Mouse (Mus musculus) neural tube, embryonic 12.5 days (tissue): ENCODE measurements around the gene C87436. TPM values are rescaled to one million over a fixed set of nuclear protein-coding genes. Genes with fewer than 3 reads are reported as not detected.
"Not testable (repeated sequence)": the region's sequence is repeated elsewhere in the genome, so short reads cannot be mapped to it uniquely, and the experiment has no call there.

ENCODE experiments used
- ATAC-seq: fragments of 200-750 bp; cut with Nextera tagmentation; 2 replicates; pipeline ENCODE4 v1.8.0; 2017; ENCODE audit warnings: low read depth, mild to moderate bottlenecking, moderate TSS enrichment, moderate library complexity; ENCODE audit not compliant: low FRiP score
- H3K27ac ChIP-seq: fragments of 300-500 bp; sonication (generic); 2 replicates; pipeline ENCODE4 v1.5.1; 2016
- H3K27me3 ChIP-seq: fragments of 300-500 bp; sonication (generic); replicated peaks from 2 replicates; pipeline ENCODE4 v1.6.1; 2016; ENCODE audit warnings: mild to moderate bottlenecking
- H3K36me3 ChIP-seq: fragments of 300-500 bp; sonication (generic); 2 replicates; pipeline ENCODE4 v1.6.1; 2016; ENCODE audit warnings: mild to moderate bottlenecking
- H3K4me1 ChIP-seq: fragments of 300-500 bp; sonication (generic); 2 replicates; pipeline ENCODE4 v1.6.1; 2016
- H3K4me2 ChIP-seq: fragments of 300-500 bp; sonication (generic); replicated peaks from 2 replicates; pipeline ENCODE4 v1.6.1; 2016; ENCODE audit warnings: mild to moderate bottlenecking
- H3K4me3 ChIP-seq: fragments of 300-500 bp; sonication (generic); 2 replicates; pipeline ENCODE4 v1.5.1; 2016
- H3K9ac ChIP-seq: fragments of 300-500 bp; sonication (generic); 2 replicates; pipeline ENCODE4 v1.6.1; 2016; ENCODE audit warnings: mild to moderate bottlenecking
- H3K9me3 ChIP-seq: fragments of 300-500 bp; sonication (generic); 2 replicates; pipeline ENCODE4 v1.6.1; 2016; ENCODE audit warnings: mild to moderate bottlenecking
- WGBS: fragments of 180-500 bp; shearing (Covaris S2); methylation state at CpG from one replicate; pipeline ENCODE4 v1.1.7; 2016; 5-methylcytosine and 5-hydroxymethylcytosine counted together
- polyA plus RNA-seq: library from polyadenylated mRNA; unstranded; fragments of >200 nt; fragmentation: Nextera tagmentation; extraction: Ambion mirVana; gene quantifications from 2 replicates; pipeline ENCODE4 v1.2.1, GENCODE M21; 2016

Gene C87436
- polyA plus RNA-seq, 1 experiment from 2014 or later, result 25.1 TPM

GRCm38 (mm10) chr6:86489945-86490344 lies 51.8 kb downstream of the C87436 start:
- no peaks in the 10 kb centered on the region for H3K9me3 ChIP-seq
- no peak overlapping the region for H3K9ac ChIP-seq
- no peaks in the 10 kb centered on the region for H3K36me3 ChIP-seq
- H3K4me1 ChIP-seq, result peaks cover 15% of the 10 kb centered on the region
- H3K4me3 ChIP-seq, result no peak overlapping the region
- no peak overlapping the region for H3K4me2 ChIP-seq
- H3K27ac ChIP-seq, result no peak overlapping the region
- no peak for ATAC-seq
- WGBS, result 91% methylated on average over 2 of the region's 2 CpGs
- no peaks in the 10 kb centered on the region for H3K27me3 ChIP-seq

- H3K27me3 ChIP-seq, H3K4me3 ChIP-seq, H3K4me2 ChIP-seq, ATAC-seq, H3K27ac ChIP-seq, H3K9ac ChIP-seq, H3K9me3 ChIP-seq, H3K36me3 ChIP-seq: not testable (repeated sequence)
- WGBS, result 92% methylated on average over 8 of the region's 8 CpGs
- H3K4me1 ChIP-seq, result peaks cover 15% of the 10 kb centered on the region
Observed at GRCm38 (mm10) chr6:86490413-86490812, 52.2 kb downstream of the C87436 start.

GRCm38 (mm10) chr6:86493469-86494263 lies 55.5 kb downstream of the C87436 start:
- no peaks in the 10 kb centered on the region for H3K9me3 ChIP-seq
- no peaks in the 10 kb centered on the region for H3K36me3 ChIP-seq
- no peaks in the 10 kb centered on the region; the same call in 1 of the 2 replicates for H3K4me1 ChIP-seq
- no peak overlapping the region for H3K4me3 ChIP-seq
- no peak overlapping the region for H3K9ac ChIP-seq
- 81% methylated on average over 13 of the region's 13 CpGs for WGBS
- H3K27ac ChIP-seq, result no peak overlapping the region
- no peaks in the 10 kb centered on the region for H3K27me3 ChIP-seq
- H3K4me2 ChIP-seq, result no peak overlapping the region
- no peak for ATAC-seq

- Histone ChIP-seq H3K9ac (no peak overlapping the region), H3K4me1 (no peaks in the 10 kb centered on the region; the same call in 1 of the 2 replicates), H3K4me3 (no peak overlapping the region), H3K27me3 (no peaks in the 10 kb centered on the region), H3K27ac (no peak overlapping the region), H3K4me2 (no peak overlapping the region), H3K9me3 (no peaks in the 10 kb centered on the region), H3K36me3 (no peaks in the 10 kb centered on the region)
- no peak for ATAC-seq
- WGBS, result 95% methylated on average over 7 of the region's 7 CpGs
Observed at GRCm38 (mm10) chr6:86494767-86495166, 56.6 kb downstream of the C87436 start.

GRCm38 (mm10) chr6:86495661-86496060 lies 57.5 kb downstream of the C87436 start:
- Histone ChIP-seq H3K4me3 (no peak overlapping the region), H3K4me2 (no peak overlapping the region), H3K9ac (no peak overlapping the region), H3K27ac (no peak overlapping the region), H3K27me3 (no peaks in the 10 kb centered on the region), H3K36me3 (no peaks in the 10 kb centered on the region), H3K9me3 (no peaks in the 10 kb centered on the region), H3K4me1 (no peaks in the 10 kb centered on the region; the same call in 1 of the 2 replicates)
- ATAC-seq, result no peak
- 68% methylated on average over 3 of the region's 3 CpGs for WGBS

GRCm38 (mm10) chr6:86496127-86496526 lies 58.0 kb downstream of the C87436 start:
- H3K4me1 ChIP-seq, result no peaks in the 10 kb centered on the region; the same call in 1 of the 2 replicates
- no peak overlapping the region for H3K27ac ChIP-seq
- no peak overlapping the region for H3K4me2 ChIP-seq
- no peaks in the 10 kb centered on the region for H3K9me3 ChIP-seq
- no peak overlapping the region for H3K9ac ChIP-seq
- no peaks in the 10 kb centered on the region for H3K27me3 ChIP-seq
- WGBS, result 83% methylated on average over 8 of the region's 8 CpGs
- no peak for ATAC-seq
- H3K36me3 ChIP-seq, result no peaks in the 10 kb centered on the region
- H3K4me3 ChIP-seq, result no peak overlapping the region

GRCm38 (mm10) chr6:86496585-86496984 lies 58.4 kb downstream of the C87436 start:
- Histone ChIP-seq H3K4me3 (no peak overlapping the region), H3K9ac (no peak overlapping the region), H3K27me3 (no peaks in the 10 kb centered on the region), H3K9me3 (no peaks in the 10 kb centered on the region), H3K36me3 (no peaks in the 10 kb centered on the region), H3K4me2 (peak overlapping the region; percentile 27), H3K27ac (no peak overlapping the region), H3K4me1 (no peaks in the 10 kb centered on the region; the same call in 1 of the 2 replicates)
- 81% methylated on average over 5 of the region's 5 CpGs for WGBS
- no peak for ATAC-seq

- H3K4me2 ChIP-seq, result peak overlapping the region; percentile 27
- no peaks in the 10 kb centered on the region for H3K36me3 ChIP-seq
- WGBS, result 28% methylated on average over 13 of the region's 13 CpGs
- H3K4me1 ChIP-seq, result no peaks in the 10 kb centered on the region; the same call in 1 of the 2 replicates
- H3K27me3 ChIP-seq, result no peaks in the 10 kb centered on the region
- no peak overlapping the region for H3K9ac ChIP-seq
- no peaks in the 10 kb centered on the region for H3K9me3 ChIP-seq
- 0 out of 2 replicates have a peak overlapping the region, but pooled peaks have one; percentile 16 for H3K27ac ChIP-seq
- no peak overlapping the region for H3K4me3 ChIP-seq
- ATAC-seq, result no peak
Observed at GRCm38 (mm10) chr6:86497071-86497815, 59.1 kb downstream of the C87436 start.

- Histone ChIP-seq H3K4me3 (no peak overlapping the region), H3K27me3 (no peaks in the 10 kb centered on the region), H3K9me3 (no peaks in the 10 kb centered on the region), H3K36me3 (no peaks in the 10 kb centered on the region), H3K4me1 (no peaks in the 10 kb centered on the region; the same call in 1 of the 2 replicates), H3K27ac (no peak overlapping the region), H3K9ac (no peak overlapping the region), H3K4me2 (0 out of 2 replicates have a peak overlapping the region, but pooled peaks have one; percentile 27)
- ATAC-seq, result no peak
- 78% methylated on average over 11 of the region's 11 CpGs for WGBS
Observed at GRCm38 (mm10) chr6:86497942-86498732, 60.0 kb downstream of the C87436 start.

GRCm38 (mm10) chr6:86499571-86500109 lies 61.5 kb downstream of the C87436 start:
- H3K4me3 ChIP-seq, result no peak overlapping the region
- WGBS, result 76% methylated on average over 5 of the region's 5 CpGs
- no peak overlapping the region for H3K9ac ChIP-seq
- no peaks in the 10 kb centered on the region for H3K36me3 ChIP-seq
- H3K27me3 ChIP-seq, result no peaks in the 10 kb centered on the region
- H3K27ac ChIP-seq, result no peak overlapping the region
- no peaks in the 10 kb centered on the region for H3K9me3 ChIP-seq
- H3K4me1 ChIP-seq, result no peaks in the 10 kb centered on the region; the same call in 1 of the 2 replicates
- ATAC-seq, result no peak
- H3K4me2 ChIP-seq, result no peak overlapping the region

GRCm38 (mm10) chr6:86503513-86503912 lies 65.3 kb downstream of the C87436 start:
- H3K27me3 ChIP-seq, result no peaks in the 10 kb centered on the region
- H3K4me3 ChIP-seq, result no peak overlapping the region
- no peaks in the 10 kb centered on the region for H3K9me3 ChIP-seq
- no peaks in the 10 kb centered on the region for H3K36me3 ChIP-seq
- 87% methylated on average over 4 of the region's 4 CpGs for WGBS
- no peak overlapping the region for H3K4me2 ChIP-seq
- H3K9ac ChIP-seq, result no peak overlapping the region
- no peaks in the 10 kb centered on the region for H3K4me1 ChIP-seq
- H3K27ac ChIP-seq, result no peak overlapping the region
- ATAC-seq, result no peak
